Mouse (Mus musculus): Measurements from ENCODE around the gene Arhgef17. TPM values are rescaled to one million over a fixed set of nuclear protein-coding genes. Genes with fewer than 3 reads are reported as not detected.

Arhgef17 gene
- not detected in 2 replicates for polyA plus RNA-seq (2012; ENCODE audit: insufficient read depth, insufficient read length, low replicate concordance, missing spikeins)

DNA sequence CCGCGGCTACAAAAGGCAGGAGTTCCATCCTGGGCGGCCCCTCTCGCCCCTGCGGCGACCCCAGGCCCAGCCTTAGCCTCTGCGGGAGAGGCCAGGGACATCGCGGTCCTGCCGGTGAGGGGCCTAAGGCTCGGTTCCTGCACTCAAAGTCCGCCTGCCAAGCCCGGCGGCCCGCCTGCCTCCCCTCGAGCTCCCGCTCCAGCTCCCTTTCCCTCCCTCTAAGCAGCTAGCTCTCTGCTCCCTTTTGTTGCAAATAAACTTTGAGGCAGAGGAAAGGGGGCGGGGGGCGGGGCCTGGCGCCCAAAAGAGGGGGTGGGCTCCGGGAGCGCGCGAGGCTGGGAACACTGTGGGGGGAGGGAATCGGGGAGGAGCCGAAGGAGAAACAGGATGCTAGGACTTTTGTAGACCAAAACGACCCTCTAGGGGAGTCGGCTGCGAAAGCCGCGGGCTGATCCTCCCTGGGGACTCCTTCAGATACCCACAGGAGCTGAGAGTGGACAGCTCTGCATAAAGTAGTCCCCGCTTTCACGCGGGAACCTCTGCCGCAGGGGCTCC lies at the start of gene Arhgef17:
Arhgef17 (minus strand) TSS at position 182 of the 555 bp plus-strand sequence.
- Histone ChIP-seq H3K27ac (ENCODE audit: insufficient read depth, low read depth, low read length) (peak within 1 kb of the TSS; percentile 72), H3K4me1 (ENCODE audit: control insufficient read depth, insufficient read depth, low read length) (peaks cover 43% of the 10 kb centered on the region), H3K4me3 (ENCODE audit: insufficient read depth, low read depth, low read length) (peak within 1 kb of the TSS; percentile 67)
- WGBS, result under 1% methylated on average over 35 of the region's 35 CpGs
- TF ChIP-seq POLR2A (IDR thresholded peaks at IDR 0.05; ENCODE audit: insufficient read depth, low read depth, low read length) (0 out of 2 replicates have a peak, but pooled peaks have one; percentile 37), CTCF (IDR thresholded peaks at IDR 0.05; ENCODE audit: insufficient read depth, low read depth, low read length) (no peak)

DNA sequence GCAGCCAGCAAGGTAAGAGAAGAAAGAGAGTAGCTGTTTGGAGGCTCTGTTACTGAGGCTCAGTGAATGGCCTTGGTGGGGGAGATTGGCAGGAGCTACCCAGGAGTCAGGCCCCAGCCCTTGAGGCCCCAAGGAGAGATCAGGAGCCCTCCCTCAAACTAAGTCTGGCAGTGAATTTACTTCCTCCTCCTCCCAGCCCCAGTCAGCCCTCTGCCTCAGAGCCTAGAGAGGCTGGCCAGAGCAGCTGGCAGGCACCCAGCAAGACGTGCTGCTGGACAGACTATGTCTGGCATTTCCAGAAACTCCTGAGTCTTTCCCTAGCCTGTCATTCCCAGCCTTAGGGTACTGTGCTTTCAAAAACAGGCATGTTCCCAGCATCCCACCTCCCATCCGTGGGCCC lies 47.3 kb upstream of the Arhgef17 start:
- Histone ChIP-seq H3K4me3 (ENCODE audit: insufficient read depth, low read depth, low read length) (no peak overlapping the region), H3K27ac (ENCODE audit: insufficient read depth, low read depth, low read length) (no peak overlapping the region), H3K4me1 (ENCODE audit: control insufficient read depth, insufficient read depth, low read length) (peaks cover 5% of the 10 kb centered on the region)
- TF ChIP-seq POLR2A (IDR thresholded peaks at IDR 0.05; ENCODE audit: insufficient read depth, low read depth, low read length) (no peak), CTCF (IDR thresholded peaks at IDR 0.05; ENCODE audit: insufficient read depth, low read depth, low read length) (no peak)
- 47% methylated on average over 2 of the region's 2 CpGs for WGBS

DNA sequence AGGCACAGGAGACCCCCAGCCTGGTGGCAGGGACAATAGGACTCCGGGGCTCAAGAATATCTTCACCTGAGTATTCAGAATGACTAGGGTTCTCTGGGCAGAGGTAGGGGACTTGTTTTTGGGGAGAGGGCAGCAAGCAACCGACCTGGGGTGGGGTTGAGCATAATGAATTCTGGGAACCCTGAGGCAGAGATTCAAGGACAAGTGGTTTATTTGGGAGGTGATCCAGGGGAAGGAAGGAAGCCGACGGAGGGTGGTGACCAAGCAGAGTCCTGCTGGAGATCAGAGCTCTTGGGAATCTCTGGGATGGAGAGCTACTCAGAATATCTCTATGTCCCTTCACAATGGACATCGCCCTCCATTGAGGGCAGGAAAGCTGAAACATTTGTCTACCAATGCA lies 46.3 kb upstream of the Arhgef17 start:
- 90% methylated on average over 5 of the region's 5 CpGs for WGBS
- no peak overlapping the region for H3K27ac ChIP-seq (ENCODE audit: insufficient read depth, low read depth, low read length)
- TF ChIP-seq POLR2A (IDR thresholded peaks at IDR 0.05; ENCODE audit: insufficient read depth, low read depth, low read length) (no peak), CTCF (IDR thresholded peaks at IDR 0.05; ENCODE audit: insufficient read depth, low read depth, low read length) (no peak)
- H3K4me1 ChIP-seq (ENCODE audit: control insufficient read depth, insufficient read depth, low read length), result peaks cover 8% of the 10 kb centered on the region
- H3K4me3 ChIP-seq (ENCODE audit: insufficient read depth, low read depth, low read length), result no peak overlapping the region

GRCm38 (mm10) chr7:100974135-100974903 lies 42.4 kb upstream of the Arhgef17 start, which contains the start of gene P2ry6:
TSS of gene P2ry6 (minus strand) at chr7:100974649.
- 7% methylated on average over 36 of the region's 36 CpGs for WGBS
- H3K4me3 ChIP-seq (ENCODE audit: insufficient read depth, low read depth, low read length), result no peak within 1 kb of the TSS
- TF ChIP-seq CTCF (IDR thresholded peaks at IDR 0.05; ENCODE audit: insufficient read depth, low read depth, low read length), result no peak
- TF ChIP-seq POLR2A (IDR thresholded peaks at IDR 0.05; ENCODE audit: insufficient read depth, low read depth, low read length), result no peak
- no peak within 1 kb of the TSS for H3K27ac ChIP-seq (ENCODE audit: insufficient read depth, low read depth, low read length)
- peaks cover 8% of the 10 kb centered on the region for H3K4me1 ChIP-seq (ENCODE audit: control insufficient read depth, insufficient read depth, low read length)

- Histone ChIP-seq H3K27ac (ENCODE audit: insufficient read depth, low read depth, low read length) (no peak overlapping the region), H3K4me3 (ENCODE audit: insufficient read depth, low read depth, low read length) (no peak overlapping the region), H3K4me1 (ENCODE audit: control insufficient read depth, insufficient read depth, low read length) (peaks cover 8% of the 10 kb centered on the region)
- 69% methylated on average over 3 of the region's 3 CpGs for WGBS
- no peak for TF ChIP-seq POLR2A (IDR thresholded peaks at IDR 0.05; ENCODE audit: insufficient read depth, low read depth, low read length)
- no peak for TF ChIP-seq CTCF (IDR thresholded peaks at IDR 0.05; ENCODE audit: insufficient read depth, low read depth, low read length)
These were observed 41.0 kb upstream of the Arhgef17 start for GRCm38 (mm10) chr7:100972875-100973274.

- WGBS, result 87% methylated on average over 10 of the region's 10 CpGs
- no peak overlapping the region for H3K4me3 ChIP-seq (ENCODE audit: insufficient read depth, low read depth, low read length)
- TF ChIP-seq POLR2A (IDR thresholded peaks at IDR 0.05; ENCODE audit: insufficient read depth, low read depth, low read length) (no peak), CTCF (IDR thresholded peaks at IDR 0.05; ENCODE audit: insufficient read depth, low read depth, low read length) (no peak)
- H3K4me1 ChIP-seq (ENCODE audit: control insufficient read depth, insufficient read depth, low read length), result peaks cover 2% of the 10 kb centered on the region; the same call in 1 of the 2 replicates
- H3K27ac ChIP-seq (ENCODE audit: insufficient read depth, low read depth, low read length), result no peak overlapping the region
These were observed 37.2 kb upstream of the Arhgef17 start for GRCm38 (mm10) chr7:100968874-100969659.

DNA sequence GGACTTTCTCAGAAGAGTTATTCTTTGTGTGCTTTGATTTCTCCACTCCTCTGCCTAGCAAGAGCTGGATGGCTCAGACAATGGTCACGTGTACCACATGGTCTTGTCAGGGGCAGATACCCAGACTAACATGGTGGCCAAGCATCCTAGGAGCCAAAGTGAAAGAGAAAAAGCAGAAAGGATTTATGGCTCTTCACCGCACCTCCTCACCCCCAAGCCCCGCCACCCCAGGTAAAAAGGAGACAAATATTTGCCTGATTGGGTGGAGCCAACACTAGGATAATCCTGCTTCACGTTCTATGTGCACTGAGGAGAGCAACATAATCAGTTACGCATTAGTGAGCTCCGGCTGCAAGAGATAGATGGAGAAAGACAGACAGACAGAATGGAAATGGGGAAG lies 36.5 kb upstream of the Arhgef17 start:
- WGBS, result 91% methylated on average over 6 of the region's 6 CpGs
- TF ChIP-seq CTCF (IDR thresholded peaks at IDR 0.05; ENCODE audit: insufficient read depth, low read depth, low read length) (no peak), POLR2A (IDR thresholded peaks at IDR 0.05; ENCODE audit: insufficient read depth, low read depth, low read length) (no peak)
- H3K27ac ChIP-seq (ENCODE audit: insufficient read depth, low read depth, low read length), result no peak overlapping the region
- no peaks in the 10 kb centered on the region for H3K4me1 ChIP-seq (ENCODE audit: control insufficient read depth, insufficient read depth, low read length)
- H3K4me3 ChIP-seq (ENCODE audit: insufficient read depth, low read depth, low read length), result no peak overlapping the region

- H3K27ac ChIP-seq (ENCODE audit: insufficient read depth, low read depth, low read length), result no peak overlapping the region
- no peak overlapping the region for H3K4me3 ChIP-seq (ENCODE audit: insufficient read depth, low read depth, low read length)
- H3K4me1 ChIP-seq (ENCODE audit: control insufficient read depth, insufficient read depth, low read length), result no peaks in the 10 kb centered on the region
- no peak for TF ChIP-seq CTCF (IDR thresholded peaks at IDR 0.05; ENCODE audit: insufficient read depth, low read depth, low read length)
- TF ChIP-seq POLR2A (IDR thresholded peaks at IDR 0.05; ENCODE audit: insufficient read depth, low read depth, low read length), result no peak
- whole genome bisulfite sequencing, result 90% methylated on average over 9 of the region's 9 CpGs
These were observed 35.9 kb upstream of the Arhgef17 start for GRCm38 (mm10) chr7:100967850-100968249.

All from olfactory bulb, adult 2 months (tissue).